Mouse (Mus musculus) adrenal gland, postnatal 4 days (tissue): ENCODE measurements around the gene Smc5. TPM values are rescaled to one million over a fixed set of nuclear protein-coding genes. Genes with fewer than 3 reads are reported as not detected.

Experiments
- DNase-seq, 2 experiments: peaks; one replicate each; pipeline ENCODE4 v3.0.0; 2021 to 2022; ENCODE audit warnings: low spot score in 2 of 2, mixed read lengths in 2 of 2
- total RNA-seq, 2 experiments: library from RNA; stranded (reverse); gene quantifications; 2 replicates each; pipeline ENCODE4 v1.2.3; 2021

Gene Smc5
- total RNA-seq, 2 experiments from 2014 or later = 53.6 to 64.5 TPM

GRCm38 (mm10) chr19:23191486-23191885, 82.2 kb downstream of the Smc5 start:
- DNase-seq = no peak

- DNase-seq = no peak
Observed at GRCm38 (mm10) chr19:23189744-23190143, 84.0 kb downstream of the Smc5 start.

GRCm38 (mm10) chr19:23188986-23189385, 84.7 kb downstream of the Smc5 start:
- no peak for DNase-seq

- DNase-seq = no peak
Observed at GRCm38 (mm10) chr19:23187732-23188131, 86.0 kb downstream of the Smc5 start.

GRCm38 (mm10) chr19:23184068-23184467, 89.6 kb downstream of the Smc5 start:
- DNase-seq = no peak

- no peak for DNase-seq
Observed at GRCm38 (mm10) chr19:23183493-23183892, 90.2 kb downstream of the Smc5 start.

- DNase-seq = no peak
Observed at GRCm38 (mm10) chr19:23178533-23178932, 95.2 kb downstream of the Smc5 start.

- no peak for DNase-seq
Observed at GRCm38 (mm10) chr19:23175511-23175910, 98.2 kb downstream of the Smc5 start.

GRCm38 (mm10) chr19:23175090-23175489, 98.6 kb downstream of the Smc5 start:
- no peak for DNase-seq

- DNase-seq = no peak
Observed at GRCm38 (mm10) chr19:23171136-23171535, 102.6 kb downstream of the Smc5 start.

GRCm38 (mm10) chr19:23170476-23170875, 103.2 kb downstream of the Smc5 start:
- no peak for DNase-seq

- no peak for DNase-seq
Observed at GRCm38 (mm10) chr19:23169659-23170050, 104.0 kb downstream of the Smc5 start.

- DNase-seq = no peak
Observed at GRCm38 (mm10) chr19:23168899-23169658, 104.6 kb downstream of the Smc5 start.

GRCm38 (mm10) chr19:23166550-23167284, 107.0 kb downstream of the Smc5 start:
- no peak for DNase-seq

- no peak for DNase-seq
Observed at GRCm38 (mm10) chr19:23164651-23165240, 109.0 kb downstream of the Smc5 start.

- no peak for DNase-seq
Observed at GRCm38 (mm10) chr19:23163361-23163760, 110.3 kb downstream of the Smc5 start.

GRCm38 (mm10) chr19:23162877-23163276, 110.8 kb downstream of the Smc5 start:
- DNase-seq = no peak

- no peak for DNase-seq
Observed at GRCm38 (mm10) chr19:23162387-23162809, 111.3 kb downstream of the Smc5 start.

GRCm38 (mm10) chr19:23159780-23160395, 113.8 kb downstream of the Smc5 start:
- no peak for DNase-seq
